Mouse (Mus musculus) liver, embryonic 11.5 days (tissue): Measurements from ENCODE around the gene Fam229a. TPM values are rescaled to one million over a fixed set of nuclear protein-coding genes. Genes with fewer than 3 reads are reported as not detected.

Experiments
- ATAC-seq: fragments of 200-750 bp; cut with Nextera tagmentation; replicated peaks from 2 replicates; pipeline ENCODE4 v1.8.0; 2017; ENCODE audit warnings: moderate number of reproducible peaks, mild to moderate bottlenecking, moderate TSS enrichment, moderate library complexity; ENCODE audit not compliant: low FRiP score
- DNase-seq: peaks from one replicate; pipeline ENCODE4 v3.0.0-alpha.2; 2017; ENCODE audit warnings: low spot score
- H3K27ac ChIP-seq: fragments of 300-500 bp; sonication (generic); 2 replicates; pipeline ENCODE4 v1.5.1; 2014; ENCODE audit warnings: mild to moderate bottlenecking, low read depth, low read length, control low read depth
- H3K27me3 ChIP-seq: fragments of 300-500 bp; sonication (generic); replicated peaks from 2 replicates; pipeline ENCODE4 v1.6.1; 2014; ENCODE audit warnings: low read length, mixed read lengths; ENCODE audit not compliant: control insufficient read depth, insufficient read depth
- H3K36me3 ChIP-seq: fragments of 300-500 bp; sonication (generic); 2 replicates; pipeline ENCODE4 v1.6.1; 2014; ENCODE audit warnings: mild to moderate bottlenecking, low read length, moderate library complexity, mixed read lengths; ENCODE audit not compliant: control insufficient read depth, insufficient read depth
- H3K4me1 ChIP-seq: fragments of 300-500 bp; sonication (generic); replicated peaks from 2 replicates; pipeline ENCODE4 v1.6.1; 2014; ENCODE audit warnings: low read length, mixed read lengths; ENCODE audit not compliant: control insufficient read depth, insufficient read depth
- H3K4me2 ChIP-seq: fragments of 300-500 bp; sonication (generic); 2 replicates; pipeline ENCODE4 v1.6.1; 2014; ENCODE audit warnings: mild to moderate bottlenecking, control low read depth, moderate library complexity
- H3K4me3 ChIP-seq: fragments of 300-500 bp; sonication (generic); 2 replicates; pipeline ENCODE4 v1.5.1; 2014; ENCODE audit warnings: low read depth, low read length, control low read depth
- H3K9ac ChIP-seq: fragments of 300-500 bp; sonication (generic); 2 replicates; pipeline ENCODE4 v1.6.1; 2014; ENCODE audit warnings: low read depth, low read length, control low read depth
- H3K9me3 ChIP-seq: fragments of 300-500 bp; sonication (generic); 2 replicates; pipeline ENCODE4 v1.6.1; 2016; ENCODE audit warnings: low read length, inconsistent platforms, mixed read lengths; ENCODE audit not compliant: control insufficient read depth
- WGBS: fragments of 180-500 bp; shearing (Covaris S2); extraction: QIAGEN DNeasy Blood & Tissue Kit; methylation state at CpG from one replicate; pipeline ENCODE4 v1.1.7; 2014; 5-methylcytosine and 5-hydroxymethylcytosine counted together
- polyA plus RNA-seq: library from polyadenylated mRNA; unstranded; fragments of >200 nt; fragmentation: Nextera tagmentation; extraction: Ambion mirVana; gene quantifications from 2 replicates; pipeline ENCODE4 v1.2.1, GENCODE M21; 2014

Gene Fam229a
- polyA plus RNA-seq, 1 experiment from 2014 or later = not detected

DNA sequence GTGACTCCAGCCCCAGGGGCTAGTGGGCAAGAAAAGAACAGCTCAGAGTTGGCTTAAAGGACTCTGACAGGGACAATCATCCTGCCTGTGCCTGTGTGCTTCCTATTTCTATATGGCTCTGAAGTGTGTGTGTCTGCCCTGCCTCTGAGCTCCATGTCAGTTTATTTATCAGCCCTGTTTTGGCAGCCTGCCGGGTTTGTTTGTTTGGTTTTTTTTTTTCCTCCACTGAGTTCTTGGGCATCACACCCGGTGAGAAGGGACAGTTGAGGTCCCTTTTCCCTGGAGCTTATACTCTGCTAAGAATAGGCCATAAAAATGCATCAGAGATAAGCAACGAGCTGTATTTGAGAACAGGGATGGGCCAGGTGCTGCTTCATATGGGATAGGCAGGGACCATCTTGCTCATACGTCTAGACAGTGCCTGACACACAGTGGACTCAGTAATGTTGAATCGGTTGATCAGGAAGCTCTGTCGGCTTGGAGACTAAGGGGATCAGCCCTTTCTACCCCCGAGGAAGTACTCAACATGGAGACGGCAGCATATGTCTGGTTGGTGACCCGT lies 11.4 kb downstream of the Fam229a start:
- DNase-seq (no peak), ATAC-seq (no peak)
- Histone ChIP-seq H3K4me3 (no peak overlapping the region), H3K9ac (no peak overlapping the region), H3K4me1 (peaks cover 31% of the 10 kb centered on the region), H3K27ac (no peak overlapping the region), H3K27me3 (no peaks in the 10 kb centered on the region), H3K4me2 (no peak overlapping the region; the same call in 1 of the 2 replicates), H3K36me3 (no peaks in the 10 kb centered on the region), H3K9me3 (no peaks in the 10 kb centered on the region)
- WGBS = 45% methylated on average over 9 of the region's 9 CpGs

DNA sequence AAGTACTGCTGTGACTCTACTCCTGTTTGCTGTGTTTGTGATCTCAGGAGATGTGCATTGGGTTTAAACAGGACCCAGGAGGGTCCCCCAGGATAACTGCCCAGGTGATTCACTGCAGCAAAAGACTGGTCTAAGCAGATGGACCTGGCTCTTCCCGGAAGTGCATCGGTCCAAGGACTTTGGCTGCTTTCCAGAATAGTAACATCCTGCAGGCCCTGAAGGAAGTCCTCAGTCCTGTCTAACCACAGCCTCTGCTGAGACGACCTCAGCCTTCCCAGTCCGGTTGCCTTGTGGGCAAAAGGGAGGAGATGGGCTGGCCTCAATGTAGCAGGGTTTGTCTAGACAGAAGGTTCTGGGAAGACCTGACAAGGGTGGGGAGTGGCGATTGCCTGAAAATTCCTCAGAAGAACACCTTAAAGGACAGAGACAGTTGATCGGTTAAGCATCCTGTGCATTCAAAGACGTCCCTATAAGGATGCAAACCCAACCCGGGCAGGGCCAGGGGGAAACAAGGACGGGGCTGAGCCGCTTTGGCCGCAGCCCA lies 12.0 kb downstream of the Fam229a start:
- no peaks in the 10 kb centered on the region for H3K27me3 ChIP-seq
- H3K9ac ChIP-seq = no peak overlapping the region

DNA sequence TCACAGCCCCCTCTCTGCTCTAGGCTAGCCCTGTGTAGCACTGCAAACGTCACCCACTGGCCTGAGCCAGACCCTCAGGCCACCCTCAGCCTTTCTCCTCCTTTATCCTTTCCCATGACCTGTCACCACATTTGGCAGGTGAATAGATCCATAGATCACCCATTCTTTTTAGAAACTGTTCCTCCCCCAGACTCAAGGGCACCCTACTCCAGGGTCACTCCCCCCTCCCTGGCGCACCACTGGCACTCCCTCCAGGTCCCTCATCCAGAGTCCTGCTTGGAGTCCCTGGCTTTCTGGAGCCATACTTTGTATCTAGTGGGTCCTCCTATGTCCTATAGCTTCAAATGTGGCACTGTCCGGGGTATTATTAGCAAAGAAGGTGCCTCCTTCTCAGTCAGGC lies 14.5 kb downstream of the Fam229a start:
- no peak for DNase-seq
- no peak overlapping the region for H3K9ac ChIP-seq
- H3K9me3 ChIP-seq = no peaks in the 10 kb centered on the region
- no peak overlapping the region for H3K27ac ChIP-seq
- peaks cover 23% of the 10 kb centered on the region for H3K4me1 ChIP-seq
- no peak overlapping the region for H3K4me2 ChIP-seq
- no peak for ATAC-seq
- H3K27me3 ChIP-seq = no peaks in the 10 kb centered on the region
- H3K4me3 ChIP-seq = no peak overlapping the region
- no peaks in the 10 kb centered on the region for H3K36me3 ChIP-seq
- WGBS = 78% methylated on average over 3 of the region's 3 CpGs

More for the DNA sequence above, 12.0 kb downstream of the Fam229a start:
- ATAC-seq (no peak), DNase-seq (no peak)
- Histone ChIP-seq H3K4me1 (peaks cover 33% of the 10 kb centered on the region), H3K36me3 (no peaks in the 10 kb centered on the region), H3K27ac (no peak overlapping the region), H3K4me3 (no peak overlapping the region), H3K4me2 (no peak overlapping the region), H3K9me3 (no peaks in the 10 kb centered on the region)
- WGBS = 61% methylated on average over 11 of the region's 11 CpGs

DNA sequence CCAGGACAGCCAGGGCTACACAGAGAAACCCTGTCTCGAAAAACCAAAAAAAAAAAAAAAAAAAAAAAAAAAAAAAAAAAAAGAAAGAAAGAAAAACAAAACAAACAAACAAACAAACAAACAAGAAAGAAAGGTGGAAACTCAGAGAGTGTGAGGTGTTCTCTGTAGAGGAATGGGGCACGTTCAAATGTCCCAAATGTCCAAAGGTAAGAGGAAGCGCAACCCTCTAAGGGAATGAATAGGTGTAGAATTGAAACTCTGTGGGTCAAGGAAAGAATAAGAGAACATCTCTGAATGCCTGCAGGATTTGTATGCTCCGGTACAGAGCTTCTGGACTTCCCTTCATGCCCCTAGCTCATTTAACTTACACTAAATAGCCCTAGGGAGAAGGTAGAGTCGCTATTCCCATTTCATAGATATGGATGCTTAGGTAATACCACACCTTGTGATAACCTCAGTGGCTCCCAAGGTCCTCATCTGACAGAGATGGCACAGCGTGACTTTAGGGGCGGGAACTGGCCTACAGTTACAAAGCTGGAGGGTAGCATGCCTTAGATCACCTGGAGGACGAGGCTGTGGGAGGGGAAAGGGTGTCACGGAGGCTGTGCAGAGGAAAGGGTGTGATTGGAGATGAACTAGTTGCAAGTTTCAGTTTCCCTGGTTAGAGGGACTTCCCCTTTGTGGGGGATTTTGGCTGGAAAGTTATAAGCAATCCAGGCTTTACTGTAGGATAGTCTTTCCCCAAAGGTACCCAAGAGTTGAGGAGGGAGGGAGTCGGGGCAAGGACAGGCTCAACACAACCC lies 16.6 kb downstream of the Fam229a start:
- Histone ChIP-seq H3K27ac (no peak overlapping the region), H3K4me2 (no peak overlapping the region), H3K9ac (no peak overlapping the region), H3K4me1 (peaks cover 17% of the 10 kb centered on the region), H3K36me3 (no peaks in the 10 kb centered on the region), H3K9me3 (no peaks in the 10 kb centered on the region), H3K27me3 (no peaks in the 10 kb centered on the region), H3K4me3 (no peak overlapping the region)
- DNase-seq = no peak
- 52% methylated on average over 9 of the region's 10 CpGs for WGBS
- ATAC-seq = no peak

DNA sequence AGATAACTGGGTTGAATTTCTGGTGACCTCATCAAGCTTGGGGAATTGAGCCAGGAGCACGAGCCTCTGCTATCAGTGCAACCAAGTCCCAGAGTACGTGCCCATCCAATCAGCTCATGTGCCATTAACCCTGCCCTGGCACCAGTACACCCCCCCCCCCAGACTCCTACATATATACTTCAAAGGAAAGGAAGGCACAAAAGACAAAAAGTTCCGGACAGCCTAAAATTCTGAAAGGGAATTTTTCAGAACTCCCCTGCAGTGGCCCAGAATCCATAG lies 17.2 kb downstream of the Fam229a start:
- 53% methylated on average over 3 of the region's 3 CpGs for WGBS
- Histone ChIP-seq H3K27me3 (peaks cover 3% of the 10 kb centered on the region; the same call in 1 of the 2 replicates), H3K4me2 (no peak overlapping the region), H3K9ac (no peak overlapping the region), H3K4me1 (peaks cover 18% of the 10 kb centered on the region), H3K27ac (no peak overlapping the region), H3K4me3 (no peak overlapping the region), H3K36me3 (no peaks in the 10 kb centered on the region), H3K9me3 (no peaks in the 10 kb centered on the region)
- ATAC-seq = no peak
- no peak for DNase-seq

DNA sequence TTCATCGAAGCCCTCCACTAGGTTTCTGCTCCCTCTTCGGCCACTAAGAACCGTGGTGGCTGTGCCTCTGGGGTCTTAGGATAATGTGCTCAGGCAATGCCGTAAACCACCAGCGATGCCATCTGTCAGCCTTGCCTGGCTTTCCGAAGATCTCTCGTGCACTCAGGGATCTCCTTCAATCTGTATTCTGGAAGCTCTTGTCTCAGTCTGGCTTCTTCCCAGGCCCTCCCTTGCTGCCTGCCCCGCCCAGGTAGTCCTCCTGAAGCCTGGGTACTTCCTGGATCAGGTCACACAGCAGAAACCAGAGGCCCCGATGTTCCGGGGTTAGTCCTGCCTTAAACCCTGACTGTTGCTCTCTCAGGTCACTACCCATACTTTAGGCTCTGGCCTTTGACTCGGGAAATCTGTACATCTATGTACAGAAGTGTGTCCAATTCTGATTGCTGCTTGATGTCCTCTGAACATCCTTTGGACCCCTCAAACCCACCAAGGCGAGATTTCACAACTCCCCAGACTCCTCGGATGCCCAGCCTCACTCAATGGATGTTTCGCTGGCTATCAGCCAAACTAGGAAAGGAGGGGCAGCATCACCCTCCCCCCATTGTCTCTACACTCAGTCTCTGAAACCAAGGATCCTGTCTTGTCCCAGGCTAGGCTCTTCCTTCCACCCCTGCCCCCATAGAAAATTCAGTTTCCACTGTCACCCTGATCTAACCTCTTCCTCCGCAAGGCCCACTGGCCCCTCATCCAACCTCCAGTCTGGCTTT lies 18.0 kb downstream of the Fam229a start:
- Histone ChIP-seq H3K27me3 (peaks cover 3% of the 10 kb centered on the region; the same call in 1 of the 2 replicates), H3K4me2 (no peak overlapping the region), H3K36me3 (no peaks in the 10 kb centered on the region), H3K27ac (no peak overlapping the region), H3K9ac (no peak overlapping the region), H3K4me3 (no peak overlapping the region), H3K4me1 (peaks cover 15% of the 10 kb centered on the region), H3K9me3 (no peaks in the 10 kb centered on the region)
- 58% methylated on average over 15 of the region's 15 CpGs for WGBS
- DNase-seq (no peak), ATAC-seq (no peak)

DNA sequence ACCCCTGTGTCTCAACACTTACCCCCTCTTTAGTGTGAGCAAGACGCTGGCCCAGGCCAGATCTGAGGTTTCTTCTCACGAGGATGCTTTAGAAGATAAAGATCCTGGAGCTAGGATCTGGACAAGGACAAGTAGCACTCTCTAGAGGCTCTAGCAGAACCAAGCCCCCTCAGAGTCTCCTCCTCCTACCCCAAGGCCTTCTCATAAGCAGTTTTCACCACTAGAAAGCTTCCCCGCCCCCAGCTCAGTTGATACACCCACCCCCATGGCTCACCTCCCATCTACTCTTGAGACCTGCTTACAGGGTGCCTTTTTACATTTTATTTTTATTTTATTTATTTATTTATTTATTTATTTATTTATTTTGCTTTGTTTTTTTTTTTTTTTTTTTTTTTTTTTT lies 18.7 kb downstream of the Fam229a start:
- H3K4me1 ChIP-seq = peaks cover 11% of the 10 kb centered on the region
- 51% methylated on average over 3 of the region's 3 CpGs for WGBS
- ATAC-seq (no peak), DNase-seq (no peak)
- H3K4me3 ChIP-seq = no peak overlapping the region
- H3K9ac ChIP-seq = no peak overlapping the region
- no peaks in the 10 kb centered on the region for H3K36me3 ChIP-seq
- no peaks in the 10 kb centered on the region for H3K9me3 ChIP-seq
- H3K4me2 ChIP-seq = no peak overlapping the region
- no peak overlapping the region for H3K27ac ChIP-seq
- H3K27me3 ChIP-seq = peaks cover 3% of the 10 kb centered on the region; the same call in 1 of the 2 replicates

DNA sequence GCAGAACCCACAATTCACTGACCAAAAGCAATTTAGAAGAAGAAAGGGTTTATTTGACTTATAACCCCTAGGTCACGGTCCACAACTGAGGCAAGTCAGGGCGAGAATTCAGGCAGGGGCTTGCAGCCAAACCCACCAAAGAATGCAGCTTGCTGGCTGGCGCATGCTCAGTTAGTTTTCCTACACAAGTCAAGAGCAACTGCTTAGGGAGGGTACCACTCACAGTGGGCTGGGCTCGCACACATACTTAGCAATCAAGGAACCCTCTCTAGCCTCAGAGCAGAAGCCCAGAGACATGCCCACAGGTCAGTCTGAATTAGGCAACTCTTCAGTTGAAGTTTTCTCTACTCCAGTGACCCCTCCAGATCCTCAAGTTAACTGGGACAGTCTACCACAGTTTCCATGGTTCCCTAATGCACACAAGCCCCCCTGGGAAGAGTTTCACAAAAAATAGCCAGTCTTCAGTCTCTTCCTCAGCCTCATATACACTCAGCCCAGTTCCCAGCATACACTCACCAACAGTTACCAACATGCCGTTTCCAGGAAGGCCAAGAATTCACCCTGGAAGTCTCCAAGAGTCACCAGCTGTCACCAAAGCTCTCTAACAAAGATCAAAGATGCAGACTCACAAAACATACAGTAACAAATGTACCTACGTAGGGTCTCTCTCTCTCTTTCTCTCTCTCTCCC lies 19.9 kb downstream of the Fam229a start:
- ATAC-seq (no peak), DNase-seq (no peak)
- Histone ChIP-seq H3K4me3 (no peak overlapping the region), H3K9ac (no peak overlapping the region), H3K27me3 (peaks cover 3% of the 10 kb centered on the region; the same call in 1 of the 2 replicates), H3K36me3 (no peaks in the 10 kb centered on the region), H3K4me2 (no peak overlapping the region), H3K9me3 (no peaks in the 10 kb centered on the region), H3K27ac (no peak overlapping the region), H3K4me1 (peaks cover 11% of the 10 kb centered on the region)
- WGBS = 68% methylated on average over 6 of the region's 6 CpGs
